Mouse (Mus musculus): ENCODE data around the gene Spink8.
A peak's percentile ranks its signal among the peaks of the same experiment; 100 is the strongest.
"Not testable (repeated sequence)": the region's sequence is repeated elsewhere in the genome, so short reads cannot be mapped to it uniquely, and the experiment has no call there.

Spink8 gene

GRCm38 (mm10) chr9:109811980-109812379 is at the start of gene Spink8:
Gene Spink8, plus strand, starts transcription at chr9:109812280.
- DNase-seq, result no peak

DNA sequence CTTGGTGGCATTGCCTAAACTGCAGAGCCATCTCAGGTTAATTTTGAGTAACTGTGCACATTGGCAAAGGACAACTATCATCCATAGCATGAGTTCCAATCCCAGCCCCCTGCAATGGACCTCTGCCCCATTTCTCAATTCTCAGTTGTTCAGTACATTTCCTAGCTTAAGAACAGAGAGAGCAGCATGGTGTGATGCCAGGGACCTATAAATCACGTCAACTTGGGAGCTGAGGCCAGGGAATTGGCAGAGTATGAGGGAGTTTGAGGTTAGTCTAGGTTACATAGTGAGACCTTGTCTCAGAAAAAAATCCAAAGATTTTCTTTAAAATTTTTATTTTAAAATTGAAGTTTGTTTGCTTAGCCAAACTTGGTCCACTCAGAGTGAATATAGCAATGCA is 45.2 kb upstream of the Spink8 start:
- DNase-seq, result not testable (repeated sequence)

GRCm38 (mm10) chr9:109790570-109790969 is 21.5 kb upstream of the Spink8 start, which contains the start of gene Fbxw27:
Gene Fbxw27, minus strand, starts transcription at chr9:109790670.
- DNase-seq, result not testable (repeated sequence)

DNA sequence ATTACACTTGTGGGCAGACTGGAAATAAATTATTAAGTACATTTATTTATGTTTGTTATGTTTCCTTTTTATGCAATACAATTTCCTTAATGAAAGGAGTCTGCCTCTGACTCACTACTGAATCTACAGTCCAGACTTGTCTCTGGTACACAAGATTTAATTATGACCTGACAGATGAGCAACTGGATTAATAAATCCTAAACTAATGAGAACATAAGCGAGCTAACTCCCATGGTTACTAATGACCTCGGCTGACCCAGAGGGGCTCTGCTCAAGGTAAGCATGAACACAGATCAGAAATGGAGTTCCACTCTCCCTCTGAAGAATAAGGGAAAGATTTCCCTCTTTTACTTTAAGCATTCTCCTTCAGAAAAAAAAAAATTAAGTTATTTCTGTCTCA is 16.9 kb upstream of the Spink8 start:
- DNase-seq, result no peak

- DNase-seq, result no peak
These were observed 16.3 kb upstream of the Spink8 start for GRCm38 (mm10) chr9:109795811-109796210.

- DNase-seq, result peak; percentile 16 to 17
These were observed 14.0 kb upstream of the Spink8 start for GRCm38 (mm10) chr9:109798051-109798450.

DNA sequence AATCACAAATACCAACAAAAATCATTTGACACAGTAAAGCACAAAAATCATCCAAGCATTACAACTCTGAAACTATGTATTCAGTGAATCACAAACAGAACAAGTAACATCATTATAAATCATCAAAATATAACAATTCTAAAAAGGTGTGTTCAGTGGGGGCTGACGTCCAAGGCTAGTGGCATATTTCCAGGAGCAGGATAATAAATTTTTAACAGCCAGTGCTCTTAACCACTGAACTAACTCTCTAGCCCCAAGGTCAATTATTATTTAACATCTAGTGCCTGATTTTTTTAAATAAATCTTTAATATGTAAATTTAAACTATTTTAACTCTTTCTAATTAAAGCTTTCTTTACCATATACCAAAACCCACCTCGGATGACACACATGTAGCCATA is 6.5 kb upstream of the Spink8 start:
- not testable (repeated sequence) for DNase-seq

DNA sequence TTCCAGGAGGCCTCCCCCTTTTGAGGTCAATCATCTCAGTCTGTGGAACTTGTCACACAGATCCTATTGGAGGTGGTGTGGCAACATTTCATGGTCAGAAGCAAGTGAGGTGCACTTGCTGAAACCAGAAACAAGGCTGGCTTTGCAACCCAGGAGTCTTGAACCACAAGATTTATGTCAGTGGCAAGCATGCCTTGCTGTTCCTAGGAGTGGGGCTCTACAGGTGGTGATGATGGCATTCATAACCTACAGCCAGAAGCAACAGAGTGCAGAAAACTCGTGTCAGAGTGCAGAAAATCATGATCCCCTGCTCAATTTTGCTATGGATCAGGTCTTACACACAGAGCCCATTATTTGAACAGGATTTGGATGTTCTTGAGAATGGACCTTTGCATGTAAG is 5.8 kb upstream of the Spink8 start:
- DNase-seq, result no peak

DNA sequence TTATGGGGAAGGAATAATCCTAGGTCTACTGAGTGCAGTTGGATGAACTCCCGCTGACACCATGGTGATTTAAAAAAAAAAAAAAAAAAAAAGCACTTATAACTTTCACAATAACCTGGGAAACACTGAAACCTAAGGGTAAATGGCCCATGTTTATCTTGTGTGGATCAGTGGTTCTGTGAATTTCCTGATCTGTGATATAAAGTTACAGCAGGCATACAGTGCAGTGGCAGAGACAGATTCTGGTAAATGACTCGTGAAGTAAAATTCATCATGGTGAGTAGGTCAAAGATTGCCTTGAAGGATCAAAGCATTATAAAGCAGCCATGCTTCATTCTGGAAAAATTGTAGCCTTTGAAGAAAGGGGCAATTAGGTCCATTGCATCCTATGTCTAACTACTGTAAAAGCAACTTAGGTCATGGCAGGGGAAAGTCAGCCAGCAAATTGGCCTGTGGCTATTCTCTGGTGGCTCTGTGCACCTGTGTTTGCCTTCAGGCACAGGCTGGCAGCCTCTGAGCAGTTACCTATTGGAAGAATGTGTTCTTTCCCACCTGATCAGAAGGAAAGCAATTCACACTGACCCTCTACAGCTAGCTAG is 5.3 kb upstream of the Spink8 start:
- no peak for DNase-seq

DNA sequence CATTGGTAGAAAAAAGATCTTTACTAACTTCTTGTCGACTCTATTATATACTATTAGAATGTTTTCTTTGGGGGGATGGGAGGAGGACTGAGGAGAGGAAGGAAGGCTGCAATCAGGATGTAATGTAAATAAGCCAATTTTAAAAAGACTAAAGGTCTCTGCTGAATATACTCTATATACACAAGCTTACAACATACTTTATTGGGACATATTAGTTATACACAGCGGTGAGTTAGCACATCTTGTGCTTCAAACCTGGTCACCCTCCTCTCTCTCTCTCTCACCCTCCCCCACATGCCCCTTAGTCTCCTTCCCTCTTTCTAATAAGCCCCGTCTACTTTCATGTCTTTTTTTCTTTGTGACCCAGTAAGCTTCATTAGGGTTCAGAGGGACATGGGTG is 4.2 kb upstream of the Spink8 start:
- DNase-seq, result no peak

- DNase-seq, result no peak
These were observed 1.3 kb downstream of the Spink8 start for GRCm38 (mm10) chr9:109813424-109813823.

DNA sequence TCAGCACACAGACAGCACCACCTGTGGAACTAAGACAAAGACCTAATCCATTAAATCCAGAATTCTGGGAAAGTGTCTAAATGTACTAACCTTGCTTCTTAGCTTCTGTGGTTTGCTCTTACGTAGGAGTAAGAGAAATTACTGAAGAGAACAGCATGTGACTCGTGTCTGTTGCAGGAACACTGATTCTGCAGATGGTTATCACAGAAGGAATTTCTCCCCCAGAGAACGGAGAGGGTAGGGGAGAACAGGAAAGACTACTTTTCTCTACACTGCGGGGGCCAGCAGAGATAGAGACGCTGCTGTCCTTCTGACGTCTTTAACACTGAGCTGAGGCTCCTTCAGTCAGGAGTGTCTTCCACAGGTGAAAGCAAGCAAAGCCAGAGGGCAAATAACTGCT is 4.3 kb downstream of the Spink8 start:
- DNase-seq, result no peak

DNA sequence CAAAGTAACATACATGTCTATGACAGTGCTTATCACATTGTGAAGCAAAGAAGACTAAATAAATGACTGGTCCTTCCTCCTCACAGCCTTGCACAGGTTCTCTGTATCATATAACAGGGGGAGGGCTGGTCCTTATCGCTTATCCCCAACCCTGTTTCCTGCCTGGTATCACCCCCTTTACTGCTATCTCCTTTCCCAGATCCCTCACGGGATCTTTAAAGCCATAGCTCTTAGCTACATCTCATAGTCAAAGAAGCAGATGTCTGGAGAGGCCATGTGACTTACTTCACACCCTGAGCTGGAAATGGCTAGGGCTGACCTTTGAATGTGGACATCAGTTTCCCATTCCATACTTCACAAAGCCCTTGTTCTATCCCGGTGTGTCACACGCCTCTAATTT is 13.7 kb downstream of the Spink8 start:
- no peak for DNase-seq

DNA sequence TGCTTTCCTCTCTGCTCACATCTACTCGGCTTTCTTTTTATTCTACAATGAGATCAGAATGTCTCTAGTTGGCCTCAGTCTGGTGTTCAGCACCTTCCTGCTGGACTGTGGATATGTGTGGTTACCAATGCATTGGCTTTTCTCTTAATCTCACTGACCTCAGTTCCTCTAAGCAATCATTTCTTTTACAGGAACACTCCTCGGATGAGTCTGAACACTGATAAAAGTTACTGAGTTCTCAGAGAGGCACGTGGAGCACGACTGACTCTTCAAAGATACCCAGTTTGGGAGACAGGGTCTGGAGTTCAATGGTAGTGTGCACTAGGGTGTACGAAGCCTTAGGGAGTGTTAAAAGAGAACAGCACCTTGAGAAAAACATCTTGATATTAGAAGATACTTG is 14.1 kb downstream of the Spink8 start:
- no peak for DNase-seq

DNA sequence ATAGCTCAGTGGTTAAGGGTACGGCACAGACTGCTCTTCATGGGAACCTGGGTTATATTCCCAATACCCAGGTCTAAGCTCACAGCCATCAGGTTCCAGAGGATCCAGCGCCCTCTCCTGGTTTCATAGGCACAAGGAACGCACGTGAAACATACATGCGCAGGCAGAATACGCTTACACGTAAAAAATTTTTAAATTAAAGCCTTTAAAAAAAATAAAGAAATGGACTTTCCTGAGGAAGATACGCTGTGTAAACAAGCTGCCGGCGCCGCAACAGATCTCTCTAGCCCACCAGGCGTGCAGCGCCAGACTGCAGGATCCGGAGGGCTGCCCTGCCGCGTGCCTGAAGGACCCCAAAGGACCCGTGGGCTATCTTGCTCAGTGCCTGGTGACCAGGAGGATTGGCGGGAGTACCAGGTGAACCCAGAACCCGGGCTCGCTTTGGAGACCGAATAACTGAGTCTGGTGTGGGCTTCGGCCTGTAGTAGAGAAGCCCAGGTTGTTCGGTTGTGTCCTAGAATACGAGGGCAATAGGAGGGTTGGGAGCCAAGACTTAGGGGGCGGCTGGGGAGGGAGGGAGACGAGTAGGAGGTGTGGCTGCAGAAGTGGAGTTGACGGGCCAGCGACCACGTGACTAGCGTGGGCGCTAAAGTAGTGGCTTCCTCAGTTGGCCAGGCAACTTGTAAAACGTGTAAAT is 20.5 kb downstream of the Spink8 start, which contains the start of gene Nme6:
Gene Nme6 (plus strand): TSS at position 359 of the 697 bp plus-strand sequence.
- DNase-seq, result peak; percentile 81 to 83

GRCm38 (mm10) chr9:109833088-109833412 is 21.0 kb downstream of the Spink8 start:
- no peak for DNase-seq

DNA sequence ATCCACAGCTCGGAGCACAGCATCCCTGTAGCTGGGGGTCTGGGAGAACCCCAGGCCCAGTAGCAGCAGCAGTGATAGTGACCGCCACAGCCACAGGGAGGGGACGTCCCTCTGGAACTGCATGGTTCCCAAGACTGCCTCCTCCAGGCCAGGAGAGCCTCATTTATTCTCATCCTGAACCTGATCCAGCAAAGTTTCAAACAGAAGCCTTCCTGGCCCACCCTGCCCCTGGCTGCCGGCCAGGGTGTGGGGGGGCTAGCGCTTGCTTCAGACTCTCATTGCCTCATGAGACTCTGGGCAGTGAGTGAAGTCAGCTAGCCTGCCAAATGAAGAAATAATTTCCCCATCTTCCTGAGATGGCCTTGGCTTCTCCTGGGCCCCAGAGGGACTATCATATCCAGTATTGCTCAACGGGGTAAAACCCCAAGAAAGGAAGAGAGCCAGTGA is 37.3 kb downstream of the Spink8 start, which contains the start of gene Camp:
Gene Camp (minus strand): TSS at position 306 of the 447 bp plus-strand sequence.
- DNase-seq, result no peak

GRCm38 (mm10) chr9:109850099-109850498 is 38.0 kb downstream of the Spink8 start:
- no peak for DNase-seq

GRCm38 (mm10) chr9:109854341-109854740 is 42.3 kb downstream of the Spink8 start:
- DNase-seq, result no peak

DNA sequence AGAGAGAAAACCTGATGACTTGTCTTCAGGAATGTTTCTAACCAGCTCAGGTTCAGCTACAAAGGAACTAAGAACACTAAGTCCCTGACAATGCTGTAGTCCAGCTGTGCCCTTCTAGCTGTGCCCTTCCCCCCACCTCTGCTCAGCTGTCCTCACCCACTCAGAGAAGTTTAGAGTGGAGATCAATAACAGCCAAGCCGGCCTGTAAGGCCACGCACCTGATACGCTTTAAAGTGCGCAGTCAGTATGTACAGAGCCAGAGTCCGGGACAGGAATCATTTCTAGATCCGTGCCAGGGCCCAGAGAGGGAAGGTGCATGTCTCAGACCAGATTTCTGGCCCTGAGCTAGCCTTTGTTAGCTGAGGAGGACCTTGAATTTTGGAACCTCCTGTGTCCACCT is 43.9 kb downstream of the Spink8 start:
- DNase-seq, result no peak

GRCm38 (mm10) chr9:109862397-109863044 is 50.4 kb downstream of the Spink8 start:
- DNase-seq, result peak; percentile 75 to 83

GRCm38 (mm10) chr9:109863085-109863484 is 51.0 kb downstream of the Spink8 start:
- DNase-seq, result no peak

GRCm38 (mm10) chr9:109866218-109866617 is 54.1 kb downstream of the Spink8 start:
- DNase-seq, result no peak

DNA sequence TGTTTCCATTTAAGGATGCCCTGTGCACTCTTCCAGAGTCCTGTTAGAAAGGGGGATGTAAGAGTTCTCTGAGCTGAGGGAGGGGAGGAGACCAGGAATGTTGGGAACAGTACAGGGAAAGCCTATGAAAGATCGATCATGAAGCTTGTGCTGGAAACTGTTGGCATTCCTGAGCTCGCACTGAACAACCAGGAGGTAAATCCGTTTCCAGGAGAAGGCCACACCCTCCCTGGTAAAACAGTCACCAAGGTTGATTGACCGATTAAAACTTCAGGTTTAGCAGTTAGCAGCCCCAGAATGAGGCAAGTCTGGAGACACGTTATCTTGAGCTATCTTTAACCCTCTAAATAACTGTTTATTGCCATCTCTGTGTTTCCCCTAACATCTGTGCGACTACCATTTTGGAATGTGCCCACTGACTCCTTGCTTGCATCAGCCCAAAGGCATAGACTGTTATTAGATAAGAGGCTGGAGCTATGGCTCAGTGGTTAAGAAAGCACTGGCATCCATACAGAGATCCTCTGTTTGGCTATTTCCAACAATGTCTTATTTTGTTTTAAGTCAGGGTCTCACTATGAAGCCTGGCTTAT is 59.0 kb downstream of the Spink8 start:
- DNase-seq, result no peak
